Mouse (Mus musculus) kidney, embryonic 14.5 days (tissue): ENCODE data around the gene Plpp7. TPM values are rescaled to one million over a fixed set of nuclear protein-coding genes. Genes with fewer than 3 reads are reported as not detected.

Source experiments
- ATAC-seq: fragments of 200-750 bp; cut with Nextera tagmentation; 2 replicates; pipeline ENCODE4 v1.8.0; 2017; ENCODE audit warnings: moderate number of reproducible peaks, mild to moderate bottlenecking, moderate TSS enrichment, moderate library complexity; ENCODE audit not compliant: low FRiP score, low TSS enrichment
- H3K27ac ChIP-seq: fragments of 300-500 bp; sonication (generic); 2 replicates; pipeline ENCODE4 v1.5.1; 2014; ENCODE audit warnings: low read depth, mild to moderate bottlenecking, low read length, moderate library complexity, mixed read lengths
- H3K27me3 ChIP-seq: fragments of 300-500 bp; sonication (generic); 2 replicates; pipeline ENCODE4 v1.6.1; 2014; ENCODE audit warnings: mild to moderate bottlenecking, low read length; ENCODE audit not compliant: control insufficient read depth, insufficient read depth
- H3K36me3 ChIP-seq: fragments of 300-500 bp; sonication (generic); 2 replicates; pipeline ENCODE4 v1.6.1; 2014; ENCODE audit warnings: low read length, mixed read lengths; ENCODE audit not compliant: control insufficient read depth, insufficient read depth
- H3K4me1 ChIP-seq: fragments of 300-500 bp; sonication (generic); 2 replicates; pipeline ENCODE4 v1.6.1; 2014; ENCODE audit warnings: low read length, mixed read lengths; ENCODE audit not compliant: control insufficient read depth, insufficient read depth
- H3K4me2 ChIP-seq: fragments of 300-500 bp; sonication (generic); replicated peaks from 2 replicates; pipeline ENCODE4 v1.6.1; 2014; ENCODE audit warnings: low read depth, mild to moderate bottlenecking, low read length
- H3K4me3 ChIP-seq: fragments of 300-500 bp; sonication (generic); 2 replicates; pipeline ENCODE4 v1.5.1; 2014; ENCODE audit warnings: mild to moderate bottlenecking, low read length
- H3K9ac ChIP-seq: fragments of 300-500 bp; sonication (generic); 2 replicates; pipeline ENCODE4 v1.6.1; 2014; ENCODE audit warnings: low read depth, mild to moderate bottlenecking, low read length, moderate library complexity
- H3K9me3 ChIP-seq: fragments of 300-500 bp; sonication (generic); 2 replicates; pipeline ENCODE4 v1.6.1; 2016; ENCODE audit warnings: low read length; ENCODE audit not compliant: control insufficient read depth
- WGBS: fragments of 180-500 bp; shearing (Covaris S2); extraction: QIAGEN DNeasy Blood & Tissue Kit; methylation state at CpG from one replicate; pipeline ENCODE4 v1.1.7; 2014; 5-methylcytosine and 5-hydroxymethylcytosine counted together
- microRNA-seq: library from miRNA; unstranded; fragments of <30 nt; microRNA quantifications from one replicate; pipeline ENCODE4, GENCODE M21; 2016
- polyA plus RNA-seq: library from polyadenylated mRNA; unstranded; fragments of >200 nt; fragmentation: Nextera tagmentation; extraction: Ambion mirVana; gene quantifications from 2 replicates; pipeline ENCODE4 v1.2.1, GENCODE M21; 2014

Plpp7 gene
- polyA plus RNA-seq, 1 experiment from 2014 or later, result 4.0 TPM

DNA sequence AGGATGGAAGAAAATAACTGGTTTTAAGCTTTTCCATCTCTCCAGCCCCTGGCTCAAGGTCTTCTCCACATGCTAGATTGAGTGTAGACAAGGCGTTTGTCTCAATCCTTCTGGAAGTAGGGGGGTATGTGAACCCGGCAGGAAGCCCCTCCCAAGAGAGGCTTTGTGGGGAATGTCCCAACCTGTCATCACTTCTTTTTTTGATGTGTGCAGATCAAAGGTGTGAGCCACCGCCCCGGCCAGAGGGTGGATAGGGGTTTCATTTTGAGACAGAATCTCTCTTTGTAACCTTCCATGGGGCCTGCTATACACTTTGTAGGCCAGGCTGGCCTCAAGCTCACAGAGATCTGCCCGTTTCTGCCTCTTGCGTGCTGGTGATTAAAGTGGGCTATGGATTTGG lies 60.3 kb downstream of the Plpp7 start:
- Histone ChIP-seq H3K4me2 (no peak overlapping the region), H3K27ac (no peak overlapping the region), H3K9me3 (no peaks in the 10 kb centered on the region), H3K9ac (no peak overlapping the region), H3K4me3 (no peak overlapping the region), H3K4me1 (peaks cover 60% of the 10 kb centered on the region), H3K36me3 (0 out of 2 replicates have a peak, but pooled peaks cover 3% of the 10 kb centered on the region), H3K27me3 (no peaks in the 10 kb centered on the region)
- 61% methylated on average over 6 of the region's 6 CpGs for WGBS
- ATAC-seq, result no peak

DNA sequence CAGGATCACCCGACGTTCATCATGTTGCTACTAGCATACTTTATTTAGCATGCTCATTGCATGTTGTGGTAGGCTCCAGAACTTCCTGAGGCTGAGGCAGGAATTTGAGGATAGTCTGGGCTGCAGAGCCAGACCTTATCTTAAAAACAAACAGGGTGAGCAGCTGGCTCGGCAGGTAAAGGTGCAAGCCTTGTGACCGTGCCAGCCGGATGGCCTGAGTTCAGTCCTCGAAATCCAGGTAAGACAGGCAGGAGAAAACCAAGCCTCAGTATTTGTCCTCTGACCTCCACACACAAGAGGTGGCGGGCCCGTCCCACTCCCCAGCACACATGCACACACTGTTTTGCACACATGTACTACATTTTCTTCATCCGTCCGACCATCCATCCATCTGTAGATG lies 61.3 kb downstream of the Plpp7 start:
- Histone ChIP-seq H3K4me2 (no peak overlapping the region), H3K36me3 (0 out of 2 replicates have a peak, but pooled peaks cover 3% of the 10 kb centered on the region), H3K9me3 (no peaks in the 10 kb centered on the region; the same call in 1 of the 2 replicates), H3K4me1 (peaks cover 60% of the 10 kb centered on the region), H3K27ac (no peak overlapping the region), H3K9ac (no peak overlapping the region), H3K4me3 (no peak overlapping the region), H3K27me3 (no peaks in the 10 kb centered on the region)
- ATAC-seq, result no peak
- WGBS, result 70% methylated on average over 10 of the region's 10 CpGs

GRCm38 (mm10) chr2:32157328-32157727 lies 62.0 kb downstream of the Plpp7 start:
- Histone ChIP-seq H3K4me1 (peaks cover 58% of the 10 kb centered on the region), H3K36me3 (0 out of 2 replicates have a peak, but pooled peaks cover 3% of the 10 kb centered on the region), H3K4me2 (no peak overlapping the region), H3K9ac (no peak overlapping the region), H3K4me3 (no peak overlapping the region), H3K27me3 (no peaks in the 10 kb centered on the region), H3K27ac (no peak overlapping the region), H3K9me3 (no peaks in the 10 kb centered on the region; the same call in 1 of the 2 replicates)
- 43% methylated on average over 4 of the region's 4 CpGs for WGBS
- no peak for ATAC-seq

DNA sequence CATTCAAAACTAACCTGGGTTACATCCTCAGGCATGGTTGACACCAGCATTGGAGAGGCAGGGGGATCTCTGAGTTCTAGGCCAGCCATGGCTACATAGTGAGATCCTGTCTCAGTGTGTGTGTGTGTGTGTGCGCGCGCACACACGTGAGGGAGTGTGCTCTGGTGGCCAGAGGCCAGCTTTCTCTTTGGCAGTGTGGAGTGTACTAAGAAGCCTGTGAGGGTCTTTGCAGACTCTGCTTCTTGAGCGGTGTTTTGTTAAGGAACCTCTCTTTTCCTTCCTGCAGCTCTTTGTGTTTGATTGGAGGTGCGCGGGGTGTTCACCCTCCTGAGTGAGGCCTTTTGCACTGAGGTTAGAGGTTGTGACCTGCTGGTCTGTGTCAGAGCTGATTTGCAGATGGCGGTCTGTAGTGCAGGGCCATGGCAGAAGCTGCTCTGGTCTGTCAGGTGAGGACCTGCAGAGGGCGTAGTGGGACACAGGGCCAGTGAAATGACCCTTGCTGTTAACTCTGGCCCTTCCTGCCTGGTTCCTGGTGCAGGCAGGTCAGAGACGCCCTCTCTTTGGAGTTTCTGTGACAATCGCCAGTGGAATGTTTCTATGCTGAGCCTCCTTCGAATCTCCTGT lies 63.4 kb downstream of the Plpp7 start:
- Histone ChIP-seq H3K4me2 (no peak overlapping the region), H3K9ac (0 out of 2 replicates have a peak overlapping the region, but pooled peaks have one; percentile 23), H3K36me3 (0 out of 2 replicates have a peak, but pooled peaks cover 3% of the 10 kb centered on the region), H3K9me3 (no peaks in the 10 kb centered on the region; the same call in 1 of the 2 replicates), H3K27ac (no peak overlapping the region), H3K4me1 (peaks cover 44% of the 10 kb centered on the region), H3K27me3 (no peaks in the 10 kb centered on the region), H3K4me3 (no peak overlapping the region)
- 69% methylated on average over 12 of the region's 12 CpGs for WGBS
- ATAC-seq, result no peak

Small RNA genes lying within 50 kb of the gene (microRNA-seq; reads per million reads assigned to microRNA genes)
- gene Mir7674, result 0.63 reads per million

Other genes starting within 250 kb of the Plpp7 start
- gene Fibcd1, start 249.5 kb upstream of the Plpp7 start, polyA plus RNA-seq, result 1.1 TPM in 2 replicates
- 2.0 and 3.6 TPM in 2 replicates for gene Lamc3, start 208.2 kb upstream of the Plpp7 start, polyA plus RNA-seq
- 55.8 and 72.1 TPM in 2 replicates for gene Aif1l, start 145.4 kb upstream of the Plpp7 start, polyA plus RNA-seq
- 79.4 and 97.4 TPM in 2 replicates for gene Nup214, start 121.1 kb upstream of the Plpp7 start, polyA plus RNA-seq
- gene Fam78a, start 10.7 kb upstream of the Plpp7 start, polyA plus RNA-seq, result 1.2 and 1.7 TPM in 2 replicates
- gene Prrc2b, start 55.6 kb downstream of the Plpp7 start, polyA plus RNA-seq, result 65.8 and 73.1 TPM in 2 replicates
- 22.3 and 24.4 TPM in 2 replicates for gene Pomt1, start 141.1 kb downstream of the Plpp7 start, polyA plus RNA-seq
- gene Uck1, start 164.6 kb downstream of the Plpp7 start, polyA plus RNA-seq, result 64.1 and 64.3 TPM in 2 replicates
- gene Golga2, start 191.9 kb downstream of the Plpp7 start, polyA plus RNA-seq, result 12.4 and 21.3 TPM in 2 replicates
- gene Swi5, start 192.5 kb downstream of the Plpp7 start, polyA plus RNA-seq, result 142 and 529 TPM in 2 replicates